Mouse (Mus musculus): ENCODE results near the gene Scnn1b.

DNA sequence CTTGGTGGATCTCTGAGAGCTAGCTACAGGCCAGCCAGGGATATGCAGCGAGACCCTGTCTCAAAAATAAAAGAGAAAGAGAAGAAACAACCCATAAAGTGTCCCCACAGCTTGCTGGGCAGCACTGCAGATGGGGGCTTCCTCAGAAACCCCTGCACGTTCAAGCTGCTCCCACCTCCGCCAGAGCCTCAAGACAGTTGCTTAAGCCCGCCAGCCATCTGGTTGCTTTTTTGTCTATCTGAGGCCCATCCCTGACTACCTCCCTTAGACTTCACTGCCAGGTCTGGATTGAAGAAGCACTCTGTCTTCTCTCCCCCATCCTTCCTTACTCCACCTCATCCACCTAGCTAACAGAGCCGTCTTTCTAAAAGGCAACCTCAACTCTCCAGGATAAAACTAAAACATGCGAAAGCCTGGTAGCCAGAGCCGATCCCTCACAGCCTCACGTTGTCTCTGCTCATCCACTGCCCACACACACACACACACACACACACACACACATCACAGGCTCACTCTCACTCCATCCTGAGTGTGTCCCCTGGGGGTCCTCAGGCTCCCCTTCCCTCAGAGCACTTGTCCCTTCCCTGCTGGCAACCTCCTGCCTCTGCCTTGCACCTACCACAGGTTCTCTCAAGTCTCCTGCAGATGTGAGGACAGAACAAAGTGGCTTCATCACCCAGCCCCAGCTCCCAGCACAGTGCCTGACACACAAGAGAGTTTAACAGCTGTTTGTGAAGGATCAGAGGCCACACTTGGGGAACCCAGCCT, 73.5 kb downstream of the Scnn1b start:
- no peak for TF ChIP-seq POLR2A (IDR thresholded peaks at IDR 0.05; ENCODE audit: insufficient read depth, low read depth, low read length)
- TF ChIP-seq CTCF (IDR thresholded peaks at IDR 0.05; ENCODE audit: insufficient read depth, low read depth, low read length) = no peak
